Mouse (Mus musculus) urinary bladder, adult 18-20 months (tissue): Measurements from ENCODE around the gene Tmem189.
"Not testable (repeated sequence)": the region's sequence is repeated elsewhere in the genome, so short reads cannot be mapped to it uniquely, and the experiment has no call there.

Source experiments
- DNase-seq, 2 experiments: peaks; one replicate each; pipeline ENCODE4 v3.0.0; 2022; ENCODE audit warnings: low spot score in 2 of 2, mixed read lengths in 2 of 2

Gene Tmem189

DNA sequence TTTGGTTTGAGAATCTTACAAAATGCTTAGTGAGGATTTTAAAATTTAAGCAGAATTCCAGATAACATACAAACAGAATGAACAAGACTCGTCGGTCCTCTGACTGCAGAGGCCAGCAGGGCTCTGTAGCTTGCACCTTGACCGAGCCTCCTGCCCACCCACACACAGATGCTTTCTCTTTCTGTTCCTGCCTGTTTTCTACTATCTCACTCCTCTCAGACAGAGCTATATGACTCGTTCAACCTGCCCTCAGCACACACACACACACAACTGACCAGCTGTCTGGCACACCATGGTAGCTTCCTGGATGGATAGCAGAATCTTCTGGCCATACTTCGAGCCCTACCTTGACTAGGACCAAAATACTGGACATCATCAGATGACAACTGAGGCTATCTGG lies 66.7 kb downstream of the Tmem189 start:
- DNase-seq, result no peak

DNA sequence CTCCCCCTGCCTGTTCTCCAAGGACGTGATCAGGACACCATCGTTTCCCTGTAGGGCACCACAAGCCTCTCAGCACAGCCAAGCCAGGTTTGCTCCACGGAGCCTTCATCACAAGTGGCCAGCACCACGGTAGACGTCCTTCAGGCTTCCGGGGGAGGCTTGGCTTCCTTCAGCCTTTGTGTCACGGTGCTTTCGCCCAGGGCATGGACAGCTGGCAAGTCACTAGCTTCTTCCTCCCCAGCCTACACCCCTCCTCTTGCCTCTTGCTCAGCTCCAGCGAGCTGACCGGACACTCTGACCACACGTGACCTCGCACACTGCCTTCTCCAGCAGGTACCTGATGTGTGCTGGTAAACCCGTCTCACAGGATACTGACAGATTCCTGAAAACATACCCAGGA lies 67.3 kb downstream of the Tmem189 start:
- no peak for DNase-seq

DNA sequence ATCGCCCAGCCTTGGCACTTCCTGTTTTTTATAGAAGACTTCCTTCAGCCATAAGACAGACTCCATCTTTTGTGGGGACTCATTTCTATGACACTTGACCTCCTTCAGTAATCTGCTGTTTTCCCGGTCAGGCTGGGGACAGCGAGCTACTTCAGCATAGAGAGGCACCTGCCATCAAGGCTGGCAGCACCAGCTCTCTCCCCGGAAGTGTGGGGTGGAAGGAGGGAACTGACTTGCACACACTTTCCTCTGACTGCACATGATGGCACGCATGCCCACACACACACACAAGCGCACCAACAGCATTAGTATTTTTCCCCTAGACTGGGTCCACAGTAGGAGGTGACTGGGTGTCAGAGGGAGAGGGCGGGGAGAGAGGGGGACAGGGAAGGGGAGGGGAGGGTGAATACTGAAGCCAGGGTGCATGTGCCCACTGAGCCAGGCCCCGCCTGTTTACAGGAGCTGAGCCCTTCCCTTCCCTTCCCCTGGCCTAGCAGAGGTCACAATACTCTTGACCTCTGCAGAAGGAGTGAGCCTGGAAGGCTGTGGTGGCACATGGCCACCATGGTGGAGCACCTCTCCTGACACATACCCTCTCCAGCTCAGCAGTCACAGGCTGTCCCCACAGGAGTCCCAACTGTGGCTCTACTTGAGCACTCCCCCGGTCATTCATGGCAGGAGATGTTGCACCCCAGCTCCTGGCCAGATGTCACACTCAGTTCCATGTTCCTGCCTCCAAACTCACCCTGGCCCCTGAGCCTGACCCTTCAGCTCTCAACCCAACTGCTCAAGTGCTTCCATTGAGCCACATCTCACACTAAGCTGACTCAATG lies 68.2 kb downstream of the Tmem189 start:
- DNase-seq, result no peak

DNA sequence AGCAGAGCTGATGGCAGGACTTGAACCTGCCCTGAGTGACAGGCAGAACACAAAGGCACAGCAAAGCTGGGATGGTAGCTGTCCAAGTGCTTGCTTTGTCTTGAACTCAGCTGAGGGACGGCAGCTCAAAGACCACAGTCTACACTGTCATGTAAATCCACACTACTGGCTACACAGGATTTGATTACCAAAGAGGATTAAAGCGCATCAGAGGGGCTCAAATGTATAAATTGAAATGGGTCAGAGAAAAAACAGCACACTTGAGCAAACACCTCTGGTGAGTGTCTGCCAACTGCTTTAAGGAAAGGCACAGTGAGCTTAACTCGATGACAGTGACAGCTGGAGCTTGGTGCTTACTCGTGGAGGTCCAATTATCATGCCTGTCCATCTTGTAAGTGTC lies 72.2 kb downstream of the Tmem189 start:
- DNase-seq, result no peak

DNA sequence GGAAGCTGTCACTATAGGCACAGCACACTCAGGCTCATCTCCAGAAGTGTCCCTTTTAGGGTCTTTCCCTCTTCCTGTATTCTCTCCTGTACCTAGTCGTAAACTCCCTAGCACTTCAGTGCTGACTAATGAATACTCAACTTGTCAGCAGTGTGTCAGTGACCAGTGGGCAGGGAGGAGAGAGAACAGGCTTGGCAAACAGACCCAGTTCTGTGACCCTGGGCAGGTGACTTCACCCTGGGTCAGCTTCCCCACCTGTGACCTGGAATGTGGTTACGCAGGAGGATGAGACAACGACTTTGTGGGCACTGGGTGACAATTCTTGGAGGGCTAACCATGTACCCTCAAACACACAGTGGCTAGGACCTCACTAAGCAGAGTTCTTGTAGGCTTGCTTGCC lies 72.6 kb downstream of the Tmem189 start:
- DNase-seq, result no peak

DNA sequence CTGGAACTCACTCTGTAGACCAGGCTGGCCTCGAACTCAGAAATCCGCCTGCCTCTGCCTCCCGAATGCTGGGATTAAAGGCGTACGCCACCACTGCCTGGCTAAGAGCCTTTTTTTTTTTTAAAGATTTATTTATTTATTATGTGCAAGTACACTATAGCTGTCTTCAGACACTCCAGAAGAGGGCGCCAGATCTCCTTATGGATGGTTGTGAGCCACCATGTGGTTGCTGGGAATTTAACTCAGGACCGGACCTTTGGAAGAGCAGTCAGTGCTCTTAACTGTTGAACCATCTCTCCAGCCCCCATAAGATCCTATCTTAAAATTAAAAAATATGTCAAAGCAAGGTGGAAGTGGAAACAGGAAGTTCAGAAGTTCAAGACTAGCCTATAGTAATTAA lies 76.3 kb downstream of the Tmem189 start:
- not testable (repeated sequence) for DNase-seq

DNA sequence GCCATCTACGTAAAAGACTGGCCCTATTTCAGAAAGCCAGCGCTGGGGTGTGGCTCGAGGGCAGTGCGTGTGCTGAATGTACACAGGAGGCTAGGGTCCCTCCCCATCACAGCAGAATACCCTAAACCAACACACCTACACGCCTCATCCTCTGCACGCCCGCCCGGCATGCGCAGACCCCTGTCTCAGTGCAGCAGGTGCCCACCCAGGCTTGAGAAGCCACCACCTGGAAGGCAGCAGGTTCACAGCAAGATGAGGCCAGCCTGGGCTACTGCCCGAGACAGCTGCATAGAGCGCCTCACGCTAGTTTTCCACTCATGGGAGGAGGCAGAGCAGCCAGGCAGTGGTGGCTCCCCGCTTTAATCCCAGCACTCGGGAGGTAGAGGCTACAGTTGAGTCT lies 77.5 kb downstream of the Tmem189 start:
- no peak for DNase-seq

DNA sequence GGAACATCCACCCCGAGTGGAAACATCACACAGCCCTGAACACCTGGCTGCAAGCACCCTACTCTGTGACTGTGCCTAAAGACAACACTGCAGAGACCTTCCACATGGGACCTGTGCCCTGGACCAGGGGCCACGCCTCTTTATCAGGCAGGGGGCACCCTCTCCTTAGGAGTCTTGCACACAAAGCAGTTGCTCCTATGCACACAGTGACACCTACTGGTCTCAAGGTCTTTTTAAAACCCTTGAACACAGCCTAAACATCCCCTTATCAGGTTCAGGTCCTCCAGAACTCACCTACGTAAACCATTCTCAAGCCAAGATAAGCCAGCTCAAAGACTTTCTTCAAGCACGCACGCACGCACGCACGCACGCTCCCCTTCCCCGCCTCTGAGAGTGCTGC lies 78.3 kb downstream of the Tmem189 start:
- DNase-seq, result no peak

DNA sequence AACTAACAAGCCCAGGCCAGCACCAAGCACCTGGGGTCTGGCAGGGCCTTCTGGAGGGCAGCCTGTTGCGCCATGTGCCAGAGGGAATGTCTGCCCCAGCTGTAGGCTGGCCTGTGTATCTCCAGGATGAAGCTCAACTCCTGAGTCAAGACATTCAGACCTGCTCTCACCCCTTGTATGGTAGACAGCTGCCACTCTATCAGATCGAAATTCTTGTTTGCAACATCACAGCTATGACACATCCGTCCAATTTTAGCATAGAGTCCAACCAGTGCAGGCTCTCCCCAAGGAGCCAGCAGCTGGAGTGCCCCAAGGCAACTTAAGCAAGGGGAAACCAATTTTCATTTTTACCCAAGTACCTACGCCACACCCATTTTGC lies 82.9 kb downstream of the Tmem189 start:
- no peak for DNase-seq

DNA sequence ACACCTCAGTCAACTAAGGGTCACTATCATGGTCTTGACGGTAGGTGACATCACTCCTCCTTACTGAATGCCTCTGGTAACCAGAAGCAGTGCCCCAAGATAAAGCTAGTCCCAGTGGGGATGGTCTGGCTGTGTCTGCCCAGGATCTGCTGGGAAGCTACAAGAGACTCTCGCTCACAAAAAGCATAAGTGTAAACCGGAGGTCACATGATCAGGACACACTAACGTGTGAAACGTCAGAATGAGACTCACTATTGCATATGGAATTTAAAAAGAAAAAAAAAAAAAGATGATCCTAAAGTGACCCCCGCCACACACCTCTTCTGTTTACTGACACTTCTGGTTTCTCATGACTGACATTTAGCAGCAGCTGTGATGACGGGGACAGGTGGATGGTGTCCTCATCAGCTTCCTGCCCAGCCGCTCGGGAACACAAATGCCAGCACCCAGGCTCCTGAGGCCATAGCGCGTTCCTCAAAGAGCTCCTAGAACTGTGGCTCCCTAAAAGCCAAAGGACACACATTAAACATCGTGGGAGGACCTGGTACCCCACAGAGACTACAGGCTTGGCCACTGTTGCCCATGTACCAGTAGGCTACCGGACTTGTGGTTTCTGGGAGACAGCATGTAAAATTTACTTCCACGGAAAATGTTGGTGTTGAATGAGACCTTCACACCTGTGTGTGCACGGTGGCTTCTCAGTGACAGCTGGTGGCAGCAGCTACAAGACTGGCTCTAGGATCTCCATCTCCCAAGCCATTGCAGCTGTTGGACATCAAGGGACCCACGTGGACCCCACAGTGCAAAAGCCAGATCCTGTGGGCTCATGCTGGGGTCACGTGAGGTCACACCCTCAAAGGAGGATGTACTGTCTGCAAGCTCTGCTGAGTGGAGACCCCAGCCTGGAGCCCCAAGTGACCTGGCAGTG lies 83.5 kb downstream of the Tmem189 start:
- no peak for DNase-seq

DNA sequence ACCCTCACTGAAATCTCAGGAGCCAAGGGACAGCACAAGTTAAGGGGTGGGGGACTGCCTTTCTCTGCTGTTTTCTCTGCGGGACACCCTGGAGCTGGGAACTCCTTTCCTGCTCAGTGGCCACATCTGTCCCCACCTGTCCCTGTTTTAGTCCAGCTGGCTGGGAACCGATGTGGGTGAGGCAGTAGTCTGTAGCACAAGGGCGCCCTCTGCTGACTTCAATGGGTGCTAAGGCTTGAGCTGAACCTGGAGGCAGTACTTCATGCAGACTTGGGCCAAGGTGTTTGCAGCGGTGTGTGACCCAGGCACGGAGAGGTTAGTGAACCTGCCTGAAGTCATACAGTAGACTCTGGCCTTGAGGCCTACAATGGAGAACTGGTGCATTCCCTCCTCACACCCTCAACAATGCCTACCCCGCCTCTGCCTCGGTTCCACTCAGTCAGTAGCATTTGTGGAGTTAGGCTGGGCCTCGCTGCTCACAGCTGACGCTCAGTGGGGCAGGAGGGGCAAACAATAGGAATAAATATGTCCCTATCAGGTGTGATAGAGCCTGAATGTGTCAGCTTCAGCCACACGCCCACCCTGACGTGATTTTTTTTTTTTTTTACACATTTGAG lies 84.3 kb downstream of the Tmem189 start:
- DNase-seq, result peak; percentile 77 to 82

DNA sequence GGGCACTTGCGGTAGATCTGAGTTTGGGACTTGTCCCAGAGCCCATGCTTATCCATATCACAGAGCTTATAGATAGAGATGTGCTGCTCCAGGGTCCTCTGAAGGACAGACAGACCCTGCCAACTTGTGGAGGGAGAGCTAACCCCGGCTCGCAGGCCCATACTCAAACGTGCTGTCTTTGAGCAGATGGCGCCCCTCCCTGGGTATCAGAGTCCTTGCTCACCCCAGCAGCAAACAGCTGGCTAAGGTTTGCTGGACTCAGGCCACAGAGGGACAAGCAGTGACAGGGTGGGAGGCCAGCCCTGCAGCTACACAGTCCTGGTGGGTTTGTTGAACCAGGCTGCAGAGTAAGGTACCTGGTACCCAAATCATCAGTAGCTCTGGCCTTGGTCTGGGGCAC lies 86.6 kb downstream of the Tmem189 start:
- DNase-seq, result no peak

DNA sequence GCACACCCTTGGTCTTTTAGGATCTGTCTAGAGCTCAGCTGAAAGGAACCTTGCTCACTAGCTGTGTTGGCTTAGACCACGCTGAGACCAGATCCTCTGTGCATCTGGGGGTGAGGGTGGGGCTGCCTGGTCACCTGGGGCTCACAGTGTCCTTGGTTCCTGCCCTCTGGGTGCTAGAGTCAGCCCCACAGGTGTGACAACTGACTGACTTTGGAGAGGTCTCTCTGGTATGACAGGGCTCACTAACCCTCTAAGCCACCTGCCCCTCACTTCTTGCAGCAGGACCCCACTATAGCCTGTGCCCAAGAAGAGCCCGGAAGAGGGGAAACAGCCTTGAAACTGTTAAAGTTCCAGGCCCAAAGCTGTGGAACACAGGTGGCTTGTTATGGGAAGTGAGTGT lies 87.3 kb downstream of the Tmem189 start:
- DNase-seq, result no peak

DNA sequence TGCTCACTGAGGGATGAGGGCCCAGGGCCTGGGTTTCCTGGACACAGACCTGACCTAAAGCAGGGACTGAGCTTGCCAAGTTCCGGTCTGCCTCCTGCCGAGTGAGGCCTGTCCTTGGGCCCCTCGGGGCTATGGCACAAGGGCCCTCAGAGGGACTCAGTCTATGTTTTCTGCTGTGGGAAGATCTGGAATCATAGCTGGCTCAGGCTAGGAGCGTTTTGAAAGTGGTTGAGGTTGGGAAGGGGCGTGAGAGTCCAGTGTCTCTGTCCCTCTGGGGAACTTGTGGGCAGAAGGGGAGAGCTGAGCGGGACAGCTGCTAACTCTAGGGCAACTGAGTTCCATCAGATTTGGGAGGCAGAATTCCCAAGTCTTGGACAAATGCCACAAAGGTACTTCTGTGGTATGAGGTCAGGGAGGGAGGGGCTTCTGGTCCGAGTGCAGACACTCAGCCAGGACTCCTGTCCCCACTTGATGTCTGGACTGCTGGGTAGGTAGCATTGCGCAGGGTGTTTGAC lies 89.1 kb downstream of the Tmem189 start:
- no peak for DNase-seq

DNA sequence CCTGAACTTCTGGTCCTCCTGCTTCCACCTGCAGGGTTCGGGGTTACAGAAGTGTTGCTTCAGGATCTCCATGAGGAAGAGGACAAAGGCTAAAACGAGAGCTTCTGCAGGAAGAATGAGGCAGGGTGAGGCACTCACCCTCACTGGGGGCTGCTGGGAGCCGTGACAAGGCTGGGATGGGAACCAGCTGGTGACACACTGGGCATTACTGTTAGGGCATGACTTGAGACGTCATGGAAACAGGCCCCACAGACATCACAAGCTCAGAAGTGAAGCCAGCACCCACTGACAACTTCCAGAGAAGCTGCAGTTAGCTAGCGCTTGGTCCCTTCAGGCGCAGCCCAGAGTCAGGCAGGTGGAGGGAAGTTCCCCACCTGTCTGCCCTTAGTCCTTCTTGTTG lies 89.7 kb downstream of the Tmem189 start:
- no peak for DNase-seq

DNA sequence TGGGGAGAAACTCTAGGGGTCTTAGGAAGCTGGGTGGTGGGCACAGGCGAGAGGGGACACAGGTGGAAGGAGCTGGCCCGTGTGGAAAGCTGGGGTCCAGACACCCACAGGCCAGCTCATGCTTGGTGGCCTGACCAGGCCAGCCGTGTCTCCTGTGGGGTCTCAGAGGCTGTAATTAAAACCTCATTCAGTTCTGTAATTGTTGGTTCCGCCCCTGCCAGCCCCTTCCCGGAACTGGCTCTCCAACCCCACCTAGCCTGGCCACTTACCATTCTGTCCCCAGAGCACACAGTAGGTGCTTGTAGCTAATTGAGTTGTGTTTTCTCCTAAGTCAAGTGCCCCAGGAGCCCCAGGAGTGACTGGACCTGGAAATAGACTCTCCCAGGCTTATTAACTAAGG lies 90.4 kb downstream of the Tmem189 start:
- no peak for DNase-seq

DNA sequence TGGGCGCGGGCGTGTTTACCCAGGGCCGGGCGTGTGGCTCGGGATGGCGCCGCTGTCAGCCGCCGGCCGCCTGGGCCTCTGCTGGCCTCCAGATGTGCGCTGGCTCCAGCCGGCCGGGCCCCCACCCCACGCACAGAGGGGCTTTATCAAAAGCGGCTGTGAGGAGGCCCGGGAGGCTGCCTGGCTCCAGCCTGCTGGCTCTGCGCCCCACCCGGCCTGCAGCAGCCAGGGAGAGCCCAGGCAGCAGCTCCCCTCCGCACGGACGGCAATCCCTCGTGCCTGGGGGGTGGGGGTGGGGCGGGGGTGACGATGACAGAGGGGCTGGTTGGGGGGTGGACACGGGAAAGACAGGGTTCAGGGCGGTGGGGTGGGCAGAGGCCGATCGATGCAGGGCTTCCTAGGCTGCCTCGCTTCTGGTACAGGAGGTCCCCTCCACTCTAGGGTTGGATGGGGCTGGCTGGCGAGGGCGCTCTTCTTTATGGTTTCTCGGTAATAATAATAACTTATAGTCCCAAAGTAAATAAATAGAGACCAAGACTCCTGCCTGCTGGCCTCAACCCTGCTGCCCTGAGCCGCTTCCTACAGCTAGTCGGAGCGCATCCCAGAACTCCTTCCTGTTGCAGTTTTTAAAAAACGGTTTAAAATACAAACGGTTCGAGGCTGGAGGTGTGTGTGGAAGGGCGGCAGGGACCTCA lies 92.0 kb downstream of the Tmem189 start:
- peak in 1 of 2 experiments; percentile 21 for DNase-seq

DNA sequence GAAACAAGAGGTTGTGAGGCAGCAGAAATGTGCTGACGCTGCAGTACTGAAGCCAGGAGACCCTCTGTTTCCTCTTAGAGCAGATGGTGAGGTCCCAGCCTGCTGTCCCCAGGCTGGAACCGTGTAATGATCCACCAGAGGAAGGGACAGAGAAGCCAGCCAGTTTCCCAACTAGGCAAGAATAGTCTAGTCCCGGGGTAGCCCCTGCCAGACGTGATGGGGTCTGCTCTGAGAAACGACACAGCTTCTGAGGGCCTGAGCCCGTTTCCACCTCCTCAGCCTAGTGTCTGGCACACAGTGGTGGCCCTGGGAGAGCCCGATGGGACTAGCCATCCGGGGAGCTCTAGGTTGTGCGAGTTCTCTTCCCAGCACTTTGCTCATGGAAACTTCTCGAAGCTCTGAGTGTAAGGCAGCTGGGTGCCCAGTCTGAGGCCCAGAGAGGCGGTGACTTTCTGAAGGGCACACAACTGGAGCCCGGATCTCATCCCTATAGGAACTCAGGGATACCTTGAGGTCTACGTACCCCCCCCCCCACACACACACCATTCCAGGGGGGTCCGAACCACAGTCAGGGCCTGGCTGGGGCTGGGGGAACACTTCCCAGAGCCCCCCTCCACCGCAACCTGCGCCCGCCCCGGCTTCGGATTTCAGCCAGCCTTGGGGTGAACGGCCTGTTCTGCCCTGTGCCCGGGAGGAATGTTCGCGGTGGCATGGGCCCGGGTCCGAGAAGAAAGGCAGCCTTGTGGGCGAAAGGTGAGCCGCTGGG lies 92.7 kb downstream of the Tmem189 start:
- DNase-seq, result no peak

DNA sequence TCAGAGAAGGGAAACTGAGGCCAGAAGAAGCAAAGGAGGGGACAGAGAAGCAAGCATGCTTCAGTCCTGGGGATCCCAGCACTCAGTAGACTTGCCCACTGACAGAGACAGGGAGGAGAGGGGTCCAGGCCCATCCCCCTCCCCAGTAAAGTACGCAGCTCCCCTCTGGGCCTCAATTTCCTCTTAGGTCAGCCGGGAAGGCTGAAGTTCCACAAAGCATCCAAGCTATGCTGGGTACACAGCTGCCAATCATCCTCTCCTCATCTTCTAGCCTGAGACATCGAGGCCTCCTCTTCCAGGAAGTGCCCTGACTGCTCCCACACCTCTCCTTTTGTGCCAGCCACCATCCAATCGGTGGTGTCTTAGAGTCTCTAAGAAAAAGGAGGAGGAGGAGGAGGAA lies 93.4 kb downstream of the Tmem189 start:
- DNase-seq, result no peak

DNA sequence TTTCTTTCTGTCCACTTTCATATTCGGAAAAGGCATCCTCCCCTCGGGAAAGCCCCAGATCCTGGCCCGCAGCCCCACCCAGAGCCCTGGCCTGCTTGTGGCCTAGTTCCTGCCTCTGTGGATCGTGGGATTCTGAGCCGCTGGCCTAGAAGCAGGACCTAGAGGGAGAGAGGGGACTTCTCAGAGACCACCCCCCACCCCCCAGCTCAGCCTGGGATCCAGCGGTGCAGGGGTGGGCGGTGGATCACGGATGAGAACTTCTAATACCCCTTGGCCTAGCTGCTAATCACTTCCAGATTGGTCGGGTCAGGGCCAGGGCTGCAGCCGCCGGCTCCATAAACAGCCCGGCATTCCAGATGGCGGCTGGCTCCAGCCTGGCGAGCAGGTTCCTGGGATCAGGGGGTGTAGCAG lies 93.9 kb downstream of the Tmem189 start:
- peak in 1 of 2 experiments; percentile 42 for DNase-seq

DNA sequence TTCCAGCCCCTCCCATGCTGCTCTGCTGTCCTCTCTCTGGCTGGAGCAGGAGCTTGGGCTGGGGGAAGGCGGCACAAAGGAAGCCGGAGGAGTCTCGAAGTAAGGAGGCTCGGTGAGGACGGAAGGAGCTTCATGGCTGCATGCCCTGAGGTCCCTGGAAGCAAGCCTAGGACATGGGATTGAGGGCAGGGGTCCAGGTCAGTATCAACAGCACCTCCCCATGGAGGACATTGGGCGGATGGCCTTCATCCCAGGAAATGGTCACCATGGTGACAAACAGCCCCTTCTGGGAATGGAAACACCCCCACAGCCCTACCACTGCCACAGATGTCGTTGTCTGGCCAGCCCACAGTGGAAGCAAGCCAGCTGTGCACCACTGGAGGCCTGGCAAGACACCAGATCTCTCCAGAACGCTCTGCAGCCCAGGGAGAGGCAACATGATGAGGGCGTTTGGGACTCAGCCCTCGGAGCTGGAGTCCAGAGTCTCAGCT lies 95.1 kb downstream of the Tmem189 start:
- peak in 1 of 2 experiments; percentile 84 for DNase-seq
